Mouse (Mus musculus) intestine, embryonic 14.5 days (tissue): ENCODE data around the gene Ly6g6c. TPM values are rescaled to one million over a fixed set of nuclear protein-coding genes. Genes with fewer than 3 reads are reported as not detected.
"Not testable (repeated sequence)": the region's sequence is repeated elsewhere in the genome, so short reads cannot be mapped to it uniquely, and the experiment has no call there.

Source experiments
- ATAC-seq: fragments of 200-750 bp; cut with Nextera tagmentation; replicated peaks from 2 replicates; pipeline ENCODE4 v1.8.0; 2017; ENCODE audit warnings: low read depth, moderate number of reproducible peaks, moderate TSS enrichment, moderate library complexity; ENCODE audit not compliant: low FRiP score, low TSS enrichment
- DNase-seq: peaks from one replicate; pipeline ENCODE4 v3.0.0-alpha.2; 2018; ENCODE audit warnings: low spot score
- H3K27ac ChIP-seq: fragments of 300-500 bp; sonication (generic); 2 replicates; pipeline ENCODE4 v1.5.1; 2014; ENCODE audit warnings: low read depth, mild to moderate bottlenecking, control low read depth
- H3K27me3 ChIP-seq: fragments of 300-500 bp; sonication (generic); replicated peaks from 2 replicates; pipeline ENCODE4 v1.6.1; 2014; ENCODE audit warnings: low read length, control low read depth; ENCODE audit not compliant: control insufficient read depth, insufficient read depth
- H3K36me3 ChIP-seq: fragments of 300-500 bp; sonication (generic); 2 replicates; pipeline ENCODE4 v1.6.1; 2014; ENCODE audit warnings: low read length, control low read depth; ENCODE audit not compliant: control insufficient read depth, insufficient read depth
- H3K4me1 ChIP-seq: fragments of 300-500 bp; sonication (generic); replicated peaks from 2 replicates; pipeline ENCODE4 v1.6.1; 2014; ENCODE audit warnings: low read length, control low read depth, mixed read lengths; ENCODE audit not compliant: control insufficient read depth, insufficient read depth
- H3K4me2 ChIP-seq: fragments of 300-500 bp; sonication (generic); 2 replicates; pipeline ENCODE4 v1.6.1; 2014; ENCODE audit warnings: low read length
- H3K4me3 ChIP-seq: fragments of 300-500 bp; sonication (generic); 2 replicates; pipeline ENCODE4 v1.5.1; 2014; ENCODE audit warnings: low read depth, low read length, control low read depth, mixed read lengths
- H3K9ac ChIP-seq: fragments of 300-500 bp; sonication (generic); 2 replicates; pipeline ENCODE4 v1.6.1; 2014; ENCODE audit warnings: mild to moderate bottlenecking, low read length
- H3K9me3 ChIP-seq: fragments of 300-500 bp; sonication (generic); 2 replicates; pipeline ENCODE4 v1.6.1; 2016; ENCODE audit warnings: low read length, control low read depth; ENCODE audit not compliant: control insufficient read depth
- WGBS: fragments of 180-500 bp; shearing (Covaris S2); extraction: QIAGEN DNeasy Blood & Tissue Kit; methylation state at CpG from one replicate; pipeline ENCODE4 v1.1.7; 2014; 5-methylcytosine and 5-hydroxymethylcytosine counted together
- polyA plus RNA-seq: library from polyadenylated mRNA; unstranded; fragments of >200 nt; fragmentation: Nextera tagmentation; extraction: Ambion mirVana; gene quantifications from 2 replicates; pipeline ENCODE4 v1.2.1, GENCODE M21; 2014

The Ly6g6c gene
- polyA plus RNA-seq, 1 experiment from 2014 or later: not detected

GRCm38 (mm10) chr17:35027277-35028068 is 37.7 kb upstream of the Ly6g6c start, which contains the start of gene Sapcd1:
Gene Sapcd1 (minus strand): TSS chr17:35028016.
- H3K4me1 ChIP-seq: peaks cover 14% of the 10 kb centered on the region; the same call in 1 of the 2 replicates
- peak within 1 kb of the TSS; percentile 29 for H3K4me2 ChIP-seq
- DNase-seq: peak; percentile 67

GRCm38 (mm10) chr17:35028315-35028714 is 36.9 kb upstream of the Ly6g6c start:
- Histone ChIP-seq H3K4me2 (no peak overlapping the region), H3K27ac (no peak overlapping the region), H3K36me3 (no peaks in the 10 kb centered on the region), H3K4me3 (no peak overlapping the region), H3K9me3 (no peaks in the 10 kb centered on the region), H3K4me1 (peaks cover 14% of the 10 kb centered on the region; the same call in 1 of the 2 replicates), H3K9ac (no peak overlapping the region), H3K27me3 (no peaks in the 10 kb centered on the region)
- 64% methylated on average over 2 of the region's 2 CpGs for WGBS
- ATAC-seq: no peak
- DNase-seq: peak; percentile 48

More at GRCm38 (mm10) chr17:35027277-35028068, 37.7 kb upstream of the Ly6g6c start, which contains the start of gene Sapcd1:
- ATAC-seq: peak; percentile 40
- no peaks in the 10 kb centered on the region for H3K9me3 ChIP-seq
- H3K9ac ChIP-seq: 0 out of 2 replicates have a peak within 1 kb of the TSS, but pooled peaks have one; percentile 5
- 38% methylated on average over 13 of the region's 13 CpGs for WGBS
- peak within 1 kb of the TSS; percentile 77 for H3K27ac ChIP-seq
- no peaks in the 10 kb centered on the region for H3K27me3 ChIP-seq
- H3K4me3 ChIP-seq: peak within 1 kb of the TSS; percentile 1; the same call in 1 of the 2 replicates
- H3K36me3 ChIP-seq: no peaks in the 10 kb centered on the region

GRCm38 (mm10) chr17:35029691-35030532 is 35.3 kb upstream of the Ly6g6c start:
- Histone ChIP-seq H3K4me3 (no peak overlapping the region), H3K36me3 (no peaks in the 10 kb centered on the region), H3K27me3 (no peaks in the 10 kb centered on the region), H3K4me1 (peaks cover 11% of the 10 kb centered on the region; the same call in 1 of the 2 replicates), H3K9ac (no peak overlapping the region), H3K9me3 (no peaks in the 10 kb centered on the region), H3K4me2 (no peak overlapping the region), H3K27ac (no peak overlapping the region)
- DNase-seq (no peak), ATAC-seq (no peak)
- 38% methylated on average over 19 of the region's 19 CpGs for WGBS

GRCm38 (mm10) chr17:35031272-35031671 is 33.9 kb upstream of the Ly6g6c start:
- Histone ChIP-seq H3K36me3 (no peaks in the 10 kb centered on the region), H3K9me3 (no peaks in the 10 kb centered on the region), H3K4me3 (no peak overlapping the region), H3K27ac (no peak overlapping the region), H3K27me3 (no peaks in the 10 kb centered on the region), H3K4me2 (no peak overlapping the region), H3K9ac (no peak overlapping the region), H3K4me1 (peaks cover 11% of the 10 kb centered on the region; the same call in 1 of the 2 replicates)
- 91% methylated on average over 11 of the region's 11 CpGs for WGBS
- ATAC-seq (no peak), DNase-seq (no peak)

DNA sequence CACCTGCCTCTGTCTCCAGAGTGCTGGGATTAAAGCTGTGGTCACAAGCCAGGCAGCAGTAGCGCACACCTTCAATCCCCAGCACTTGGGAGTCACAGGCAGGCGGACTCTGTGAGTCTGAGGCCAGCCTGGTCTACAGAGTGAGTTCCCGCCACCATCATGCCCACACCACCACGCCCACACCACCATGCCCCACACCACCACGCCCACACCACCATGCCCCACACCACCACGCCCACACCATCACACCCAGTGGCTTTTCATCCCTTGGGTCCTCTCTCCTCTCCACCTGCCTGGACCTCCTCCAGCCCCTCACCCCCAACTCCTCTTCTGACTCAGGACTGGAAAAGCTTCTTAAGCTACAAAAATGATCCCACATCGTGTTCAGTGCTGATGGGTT is 33.3 kb upstream of the Ly6g6c start:
- no peak for DNase-seq
- Histone ChIP-seq H3K9me3 (no peaks in the 10 kb centered on the region), H3K4me3 (no peak overlapping the region), H3K9ac (no peak overlapping the region), H3K27ac (no peak overlapping the region), H3K4me1 (peaks cover 11% of the 10 kb centered on the region; the same call in 1 of the 2 replicates), H3K36me3 (no peaks in the 10 kb centered on the region), H3K4me2 (no peak overlapping the region), H3K27me3 (no peaks in the 10 kb centered on the region)
- ATAC-seq: no peak
- WGBS: 90% methylated on average over 7 of the region's 7 CpGs

DNA sequence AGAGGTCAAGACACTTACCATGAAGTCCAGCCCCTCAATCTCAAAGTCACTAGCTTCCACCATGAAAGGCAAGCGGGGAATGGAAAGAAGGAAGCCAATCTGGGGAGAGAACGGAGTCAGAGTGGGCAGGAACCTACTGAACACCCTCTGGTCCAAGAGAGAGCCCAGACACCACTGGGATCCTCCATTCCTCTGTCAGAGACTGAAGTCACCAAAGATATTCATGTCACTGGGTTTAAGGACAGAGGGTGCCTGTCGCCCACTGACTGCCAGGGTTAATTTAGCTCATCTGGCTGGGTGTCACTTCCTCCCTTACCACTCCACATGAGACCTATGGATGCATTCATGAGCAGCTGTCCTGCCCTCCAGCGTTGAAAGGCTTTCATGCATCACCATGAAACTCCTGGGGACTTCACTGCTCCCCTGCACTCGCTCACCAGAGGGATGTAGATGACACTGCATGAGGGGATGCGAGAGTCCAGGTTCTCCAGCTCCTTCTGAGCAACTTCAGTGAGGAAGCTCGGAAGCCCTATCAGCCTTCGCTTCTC is 32.8 kb upstream of the Ly6g6c start:
- H3K4me3 ChIP-seq: no peak overlapping the region
- H3K9me3 ChIP-seq: no peaks in the 10 kb centered on the region
- H3K36me3 ChIP-seq: no peaks in the 10 kb centered on the region
- H3K9ac ChIP-seq: no peak overlapping the region
- ATAC-seq (no peak), DNase-seq (no peak)
- peaks cover 7% of the 10 kb centered on the region; the same call in 1 of the 2 replicates for H3K4me1 ChIP-seq
- no peaks in the 10 kb centered on the region for H3K27me3 ChIP-seq
- no peak overlapping the region for H3K4me2 ChIP-seq
- 67% methylated on average over 8 of the region's 8 CpGs for WGBS
- H3K27ac ChIP-seq: no peak overlapping the region

GRCm38 (mm10) chr17:35033703-35034102 is 31.5 kb upstream of the Ly6g6c start:
- not testable (repeated sequence) for H3K4me2 ChIP-seq, H3K4me1 ChIP-seq, H3K27me3 ChIP-seq, ATAC-seq, H3K27ac ChIP-seq, H3K4me3 ChIP-seq, H3K9ac ChIP-seq, H3K36me3 ChIP-seq, DNase-seq, H3K9me3 ChIP-seq
- WGBS: 79% methylated on average over 1 of the region's 1 CpGs

DNA sequence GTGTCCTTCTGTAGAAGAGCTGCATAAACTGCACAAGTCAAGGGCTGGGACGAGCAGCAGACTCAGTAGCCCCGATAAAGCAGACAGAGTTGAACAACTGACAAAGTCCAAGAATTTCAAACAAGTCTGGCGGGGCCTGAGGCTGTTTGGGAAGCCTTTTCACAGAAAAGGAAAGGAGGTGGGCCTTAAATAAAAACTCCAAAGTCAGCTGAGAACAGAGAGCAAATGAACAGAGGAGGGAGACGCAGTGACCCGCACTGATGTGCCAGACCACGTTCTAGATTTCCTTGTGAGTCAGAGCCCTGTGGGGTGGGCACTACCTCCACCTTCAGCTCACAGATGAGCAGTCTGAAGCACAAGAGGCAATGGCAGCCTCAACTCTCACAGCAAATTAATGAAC is 30.3 kb upstream of the Ly6g6c start:
- DNase-seq (no peak), ATAC-seq (no peak)
- no peak overlapping the region for H3K4me3 ChIP-seq
- H3K36me3 ChIP-seq: no peaks in the 10 kb centered on the region
- H3K9ac ChIP-seq: no peak overlapping the region
- WGBS: 62% methylated on average over 6 of the region's 6 CpGs
- no peaks in the 10 kb centered on the region for H3K9me3 ChIP-seq
- H3K27ac ChIP-seq: no peak overlapping the region
- H3K27me3 ChIP-seq: no peaks in the 10 kb centered on the region
- H3K4me1 ChIP-seq: no peaks in the 10 kb centered on the region
- no peak overlapping the region for H3K4me2 ChIP-seq
